Mouse (Mus musculus): Measurements from ENCODE around the gene Asb4. TPM values are rescaled to one million over a fixed set of nuclear protein-coding genes. Genes with fewer than 3 reads are reported as not detected.

Asb4 gene
- polyA plus RNA-seq, 1 experiment, result 0.89 TPM

DNA sequence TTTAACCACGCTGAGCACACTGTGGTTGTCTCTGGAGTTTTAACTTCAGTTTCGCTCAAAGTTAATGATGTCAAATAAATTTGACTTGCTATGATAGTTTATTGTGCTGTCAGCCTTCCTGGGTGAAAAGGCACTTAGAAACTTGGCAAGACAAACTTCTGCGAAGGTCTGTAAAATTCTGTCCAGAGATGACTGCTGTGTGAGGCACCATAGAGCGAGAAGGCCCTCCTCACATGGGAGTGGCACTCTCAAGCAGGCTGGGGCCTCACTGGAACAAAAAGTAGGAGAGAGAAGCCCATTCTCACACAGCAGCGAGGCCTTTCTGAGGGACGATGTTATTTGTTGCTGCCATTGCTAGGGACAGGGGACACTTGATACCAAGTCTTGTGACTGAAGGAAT is 58.0 kb downstream of the Asb4 start:
- DNase-seq, result no peak
- Histone ChIP-seq H3K4me3 (replicated peaks; ENCODE audit: extremely low read depth, low read depth, low read length) (no peak overlapping the region), H3K4me1 (ENCODE audit: control insufficient read depth, insufficient read depth, low read length) (peaks cover 6% of the 10 kb centered on the region)
- 87% methylated on average over 6 of the region's 6 CpGs for WGBS
- TF ChIP-seq CTCF (IDR thresholded peaks at IDR 0.05; ENCODE audit: insufficient read depth, low read length) (no peak), POLR2A (IDR thresholded peaks at IDR 0.05; ENCODE audit: borderline replicate concordance, extremely low read depth, low read depth, low read length) (no peak)

DNA sequence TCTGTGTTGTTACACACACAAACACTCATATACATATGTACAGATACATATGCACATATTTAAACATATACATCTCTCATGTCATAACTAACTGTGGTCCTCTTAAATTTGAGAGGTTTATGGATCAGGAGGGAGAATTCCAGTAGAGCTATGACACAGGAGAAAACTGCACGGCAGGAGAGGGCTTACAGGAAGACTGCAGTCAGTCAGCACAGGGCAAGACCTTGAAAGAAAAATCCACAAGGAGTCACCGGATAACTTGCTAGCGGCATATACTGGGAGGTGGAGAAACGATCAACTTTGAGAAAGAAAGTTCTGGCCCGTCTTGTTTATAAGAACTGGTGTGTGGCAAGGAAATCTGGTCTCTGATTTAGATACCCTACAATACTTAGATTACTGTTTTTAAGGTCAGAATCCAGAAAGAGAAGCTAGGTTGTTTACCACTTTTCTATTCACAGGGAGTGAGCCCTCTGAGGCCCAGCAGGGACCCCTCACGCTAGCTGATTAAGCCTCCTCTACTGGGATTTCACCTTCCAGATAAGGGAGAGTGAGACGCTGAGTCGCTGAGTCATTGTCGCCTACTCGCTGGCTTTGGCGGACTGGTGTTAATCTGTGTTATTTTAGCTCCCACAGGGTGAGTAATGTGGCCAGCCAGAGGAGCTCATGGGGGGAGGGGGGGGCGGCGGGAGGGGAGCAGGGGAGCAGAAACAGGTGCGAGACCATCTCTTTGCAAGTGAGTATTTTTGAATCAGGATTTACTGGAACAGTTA is 59.3 kb downstream of the Asb4 start:
- no peak for TF ChIP-seq POLR2A (IDR thresholded peaks at IDR 0.05; ENCODE audit: borderline replicate concordance, extremely low read depth, low read depth, low read length)
- TF ChIP-seq CTCF (IDR thresholded peaks at IDR 0.05; ENCODE audit: insufficient read depth, low read length), result no peak
- 8% methylated on average over 14 of the region's 14 CpGs for WGBS
- peak; percentile 17 for DNase-seq
- peaks cover 6% of the 10 kb centered on the region for H3K4me1 ChIP-seq (ENCODE audit: control insufficient read depth, insufficient read depth, low read length)
- no peak overlapping the region for H3K4me3 ChIP-seq (replicated peaks; ENCODE audit: extremely low read depth, low read depth, low read length)

GRCm38 (mm10) chr6:5443104-5443863 is 60.1 kb downstream of the Asb4 start:
- WGBS, result 25% methylated on average over 13 of the region's 13 CpGs
- Histone ChIP-seq H3K4me3 (replicated peaks; ENCODE audit: extremely low read depth, low read depth, low read length) (no peak overlapping the region), H3K4me1 (ENCODE audit: control insufficient read depth, insufficient read depth, low read length) (peaks cover 6% of the 10 kb centered on the region)
- TF ChIP-seq CTCF (IDR thresholded peaks at IDR 0.05; ENCODE audit: insufficient read depth, low read length), result no peak
- peak; percentile 22; the same call in 1 of the 2 replicates for TF ChIP-seq POLR2A (IDR thresholded peaks at IDR 0.05; ENCODE audit: borderline replicate concordance, extremely low read depth, low read depth, low read length)
- peak; percentile 25 for DNase-seq

DNA sequence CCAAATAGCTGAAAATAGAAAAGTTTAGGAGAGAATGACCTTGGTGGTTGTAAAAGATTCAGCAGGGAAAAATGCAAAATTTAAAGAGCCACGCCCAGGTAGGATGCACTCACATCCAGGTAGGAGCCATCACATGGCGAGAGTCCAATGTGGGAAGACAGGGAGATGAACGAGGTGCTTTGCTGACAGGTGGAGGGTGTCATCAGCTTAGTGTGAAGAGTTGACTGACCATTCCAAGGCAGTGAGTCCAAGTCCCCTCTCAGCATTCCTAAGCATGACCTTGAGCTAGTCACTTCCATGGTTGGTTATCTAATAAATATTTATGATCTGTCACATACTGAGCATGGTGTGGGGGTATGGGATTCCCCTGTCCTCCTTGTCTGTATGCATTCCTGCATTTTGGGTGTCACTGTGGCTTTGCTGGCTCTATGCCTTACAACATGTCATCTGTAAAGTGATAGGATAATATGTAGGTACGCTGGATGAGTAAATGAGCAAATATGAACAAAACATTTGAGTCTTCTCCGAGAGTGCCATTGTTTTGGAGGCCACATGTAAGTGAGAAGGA is 61.2 kb downstream of the Asb4 start:
- Histone ChIP-seq H3K4me1 (ENCODE audit: control insufficient read depth, insufficient read depth, low read length) (peaks cover 6% of the 10 kb centered on the region), H3K4me3 (replicated peaks; ENCODE audit: extremely low read depth, low read depth, low read length) (no peak overlapping the region)
- TF ChIP-seq POLR2A (IDR thresholded peaks at IDR 0.05; ENCODE audit: borderline replicate concordance, extremely low read depth, low read depth, low read length) (no peak), CTCF (IDR thresholded peaks at IDR 0.05; ENCODE audit: insufficient read depth, low read length) (no peak)
- no peak for DNase-seq
- WGBS, result 86% methylated on average over 5 of the region's 5 CpGs

GRCm38 (mm10) chr6:5447013-5447412 is 63.8 kb downstream of the Asb4 start:
- peaks cover 6% of the 10 kb centered on the region for H3K4me1 ChIP-seq (ENCODE audit: control insufficient read depth, insufficient read depth, low read length)
- DNase-seq, result no peak
- TF ChIP-seq CTCF (IDR thresholded peaks at IDR 0.05; ENCODE audit: insufficient read depth, low read length) (no peak), POLR2A (IDR thresholded peaks at IDR 0.05; ENCODE audit: borderline replicate concordance, extremely low read depth, low read depth, low read length) (no peak)
- no peak overlapping the region for H3K4me3 ChIP-seq (replicated peaks; ENCODE audit: extremely low read depth, low read depth, low read length)
- WGBS, result 80% methylated on average over 4 of the region's 4 CpGs

DNA sequence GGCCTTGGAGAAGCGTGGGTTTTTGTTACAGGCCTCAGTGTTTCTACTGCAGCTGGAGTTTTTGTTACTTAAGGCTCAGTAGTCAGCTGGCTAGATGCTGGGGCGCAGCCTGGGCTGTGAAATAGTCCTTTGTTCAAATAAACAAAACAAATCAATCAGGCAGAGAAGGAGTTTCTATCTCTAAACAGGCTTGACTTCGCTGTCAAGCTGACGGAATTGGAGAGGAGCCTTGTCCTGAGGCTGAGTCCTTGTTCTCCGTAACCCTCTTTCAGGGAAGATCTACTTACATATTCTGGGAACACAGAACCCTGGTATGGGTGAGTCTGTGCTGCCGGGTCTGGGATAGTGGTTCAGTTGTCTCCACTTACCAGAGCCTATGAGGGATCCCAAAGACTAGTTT is 64.4 kb downstream of the Asb4 start:
- Histone ChIP-seq H3K4me1 (ENCODE audit: control insufficient read depth, insufficient read depth, low read length) (peaks cover 6% of the 10 kb centered on the region), H3K4me3 (replicated peaks; ENCODE audit: extremely low read depth, low read depth, low read length) (no peak overlapping the region)
- no peak for TF ChIP-seq CTCF (IDR thresholded peaks at IDR 0.05; ENCODE audit: insufficient read depth, low read length)
- no peak for TF ChIP-seq POLR2A (IDR thresholded peaks at IDR 0.05; ENCODE audit: borderline replicate concordance, extremely low read depth, low read depth, low read length)
- 70% methylated on average over 6 of the region's 6 CpGs for WGBS
- DNase-seq, result no peak

GRCm38 (mm10) chr6:5448396-5448795 is 65.2 kb downstream of the Asb4 start:
- DNase-seq, result no peak
- TF ChIP-seq CTCF (IDR thresholded peaks at IDR 0.05; ENCODE audit: insufficient read depth, low read length) (no peak), POLR2A (IDR thresholded peaks at IDR 0.05; ENCODE audit: borderline replicate concordance, extremely low read depth, low read depth, low read length) (no peak)
- Histone ChIP-seq H3K4me3 (replicated peaks; ENCODE audit: extremely low read depth, low read depth, low read length) (no peak overlapping the region), H3K4me1 (ENCODE audit: control insufficient read depth, insufficient read depth, low read length) (peaks cover under 1% of the 10 kb centered on the region; the same call in 1 of the 2 replicates)
- WGBS, result 62% methylated on average over 4 of the region's 4 CpGs

DNA sequence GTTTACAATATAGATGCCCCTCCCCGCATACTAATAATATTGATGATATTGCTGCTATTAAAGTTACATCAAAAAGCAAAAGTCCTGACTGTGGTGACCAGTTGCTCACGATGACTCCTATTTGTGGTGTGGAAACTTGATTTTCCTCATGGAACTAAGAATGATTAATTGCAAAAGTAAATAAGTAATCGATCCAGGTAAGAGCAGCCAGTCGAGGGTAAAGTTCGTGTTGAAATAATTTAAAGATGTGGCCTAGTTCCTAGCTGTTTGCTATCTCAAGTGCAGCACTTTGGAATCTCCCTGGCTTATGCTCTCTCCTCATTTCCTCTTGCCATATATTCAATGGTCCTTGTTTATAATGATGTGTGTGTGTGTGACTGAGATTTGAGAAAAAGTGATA is 66.7 kb downstream of the Asb4 start:
- 70% methylated on average over 5 of the region's 5 CpGs for WGBS
- Histone ChIP-seq H3K4me1 (ENCODE audit: control insufficient read depth, insufficient read depth, low read length) (no peaks in the 10 kb centered on the region), H3K4me3 (replicated peaks; ENCODE audit: extremely low read depth, low read depth, low read length) (no peak overlapping the region)
- no peak for DNase-seq
- TF ChIP-seq POLR2A (IDR thresholded peaks at IDR 0.05; ENCODE audit: borderline replicate concordance, extremely low read depth, low read depth, low read length) (no peak), CTCF (IDR thresholded peaks at IDR 0.05; ENCODE audit: insufficient read depth, low read length) (no peak)

- no peak overlapping the region for H3K4me3 ChIP-seq (replicated peaks; ENCODE audit: extremely low read depth, low read depth, low read length)
- H3K4me1 ChIP-seq (ENCODE audit: control insufficient read depth, insufficient read depth, low read length), result no peaks in the 10 kb centered on the region
- 68% methylated on average over 3 of the region's 3 CpGs for WGBS
- TF ChIP-seq CTCF (IDR thresholded peaks at IDR 0.05; ENCODE audit: insufficient read depth, low read length) (no peak), POLR2A (IDR thresholded peaks at IDR 0.05; ENCODE audit: borderline replicate concordance, extremely low read depth, low read depth, low read length) (no peak)
- no peak for DNase-seq
These were observed 72.7 kb downstream of the Asb4 start for GRCm38 (mm10) chr6:5455836-5456235.
